Mouse (Mus musculus): ENCODE results near the gene Tango6.

GRCm38 (mm10) chr8:106732921-106733320 is 50.1 kb downstream of the Tango6 start:
- TF ChIP-seq CTCF (IDR thresholded peaks at IDR 0.05; ENCODE audit: extremely low read depth, insufficient read length, insufficient replicate concordance, low read depth, low read length) (no peak), POLR2A (IDR thresholded peaks at IDR 0.05; ENCODE audit: low read depth, low read length) (no peak)
